Mouse (Mus musculus): Measurements from ENCODE around the gene Ccdc134. TPM values are rescaled to one million over a fixed set of nuclear protein-coding genes. Genes with fewer than 3 reads are reported as not detected.
A peak's percentile ranks its signal among the peaks of the same experiment; 100 is the strongest.

Ccdc134 gene
- polyA plus RNA-seq, 1 experiment from 2014 or later: 8.2 TPM

DNA sequence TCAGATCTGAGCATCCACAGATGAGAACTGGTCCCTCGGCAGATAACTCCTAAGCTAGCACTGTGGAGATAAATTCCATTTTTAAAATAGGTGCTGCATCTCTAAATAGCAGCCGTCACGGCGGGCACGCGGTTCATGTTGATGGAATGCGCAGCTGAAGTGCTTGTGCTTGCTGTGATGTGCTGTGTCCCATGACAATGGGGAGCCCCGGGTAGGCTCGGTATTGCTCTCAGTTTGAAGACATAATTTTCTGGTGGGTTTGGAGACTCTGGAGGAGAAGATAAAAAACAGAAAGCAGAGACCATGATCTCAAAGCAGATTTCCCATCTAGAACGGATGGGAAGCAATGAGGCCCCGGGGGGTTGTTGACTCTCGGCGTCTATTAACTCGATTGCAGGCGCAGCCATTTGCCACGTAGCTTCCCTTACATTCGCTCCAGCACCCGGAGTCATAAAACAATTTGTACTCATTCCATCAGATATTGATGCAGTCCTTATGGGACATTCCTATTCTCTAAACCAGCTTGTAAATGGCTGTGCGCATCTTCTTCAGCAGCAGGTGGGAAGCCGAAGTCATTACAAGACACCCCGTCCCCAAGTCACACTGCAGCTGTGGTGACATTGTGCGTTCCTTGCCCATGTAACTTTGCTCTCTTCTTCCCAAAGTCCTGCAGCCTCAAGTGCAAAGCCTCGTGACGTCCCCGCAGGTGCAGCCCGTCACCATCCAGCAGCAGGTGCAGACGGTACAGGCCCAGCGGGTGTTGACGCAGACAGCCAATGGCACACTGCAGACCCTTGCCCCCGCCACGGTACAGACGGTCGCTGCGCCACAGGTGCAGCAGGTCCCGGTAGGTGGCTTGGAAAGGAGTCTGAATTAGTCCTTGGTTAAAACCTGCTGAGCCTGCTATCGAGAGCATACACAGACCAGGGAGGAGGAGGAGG is 43.0 kb downstream of the Ccdc134 start:
- no peak overlapping the region for H3K27ac ChIP-seq (replicated peaks)
- no peak overlapping the region for H3K9ac ChIP-seq (ENCODE audit: low read length)
- H3K4me2 ChIP-seq (replicated peaks; ENCODE audit: low read depth): no peak overlapping the region
- no peaks in the 10 kb centered on the region for H3K9me3 ChIP-seq (ENCODE audit: control insufficient read depth, low read length)
- no peak for DNase-seq (ENCODE audit: low spot score)
- H3K36me3 ChIP-seq (ENCODE audit: control insufficient read depth, insufficient read depth, low read length): peaks cover 29% of the 10 kb centered on the region
- no peak overlapping the region for H3K4me3 ChIP-seq (ENCODE audit: low read depth, low read length)
- no peak for ATAC-seq (ENCODE audit: low FRiP score, low TSS enrichment)
- no peaks in the 10 kb centered on the region for H3K27me3 ChIP-seq (ENCODE audit: control insufficient read depth, insufficient read depth, low read length)
- TF ChIP-seq CTCF (IDR thresholded peaks at IDR 0.05; ENCODE audit: low read depth): no peak
- no peak for TF ChIP-seq EP300 (optimal IDR thresholded peaks at IDR 0.05)
- H3K4me1 ChIP-seq (replicated peaks; ENCODE audit: control insufficient read depth, insufficient read depth): peaks cover 6% of the 10 kb centered on the region
- 88% methylated on average over 36 of the region's 36 CpGs for WGBS

- DNase-seq (ENCODE audit: low spot score) (no peak), ATAC-seq (ENCODE audit: low FRiP score, low TSS enrichment) (no peak)
- Histone ChIP-seq H3K4me3 (ENCODE audit: low read depth, low read length) (no peak overlapping the region), H3K4me2 (replicated peaks; ENCODE audit: low read depth) (no peak overlapping the region), H3K9ac (ENCODE audit: low read length) (no peak overlapping the region), H3K9me3 (ENCODE audit: control insufficient read depth, low read length) (no peaks in the 10 kb centered on the region), H3K27ac (replicated peaks) (no peak overlapping the region), H3K27me3 (ENCODE audit: control insufficient read depth, insufficient read depth, low read length) (no peaks in the 10 kb centered on the region), H3K36me3 (ENCODE audit: control insufficient read depth, insufficient read depth, low read length) (peaks cover 42% of the 10 kb centered on the region), H3K4me1 (replicated peaks; ENCODE audit: control insufficient read depth, insufficient read depth) (no peaks in the 10 kb centered on the region)
- 74% methylated on average over 8 of the region's 8 CpGs for WGBS
- TF ChIP-seq CTCF (IDR thresholded peaks at IDR 0.05; ENCODE audit: low read depth) (no peak), EP300 (optimal IDR thresholded peaks at IDR 0.05) (no peak)
Measured at GRCm38 (mm10) chr15:82172648-82173047, 44.9 kb downstream of the Ccdc134 start.

- H3K27me3 ChIP-seq (ENCODE audit: control insufficient read depth, insufficient read depth, low read length): no peaks in the 10 kb centered on the region
- H3K4me2 ChIP-seq (replicated peaks; ENCODE audit: low read depth): no peak overlapping the region
- H3K9ac ChIP-seq (ENCODE audit: low read length): no peak overlapping the region
- 92% methylated on average over 9 of the region's 9 CpGs for WGBS
- DNase-seq (ENCODE audit: low spot score) (no peak), ATAC-seq (ENCODE audit: low FRiP score, low TSS enrichment) (no peak)
- no peak overlapping the region for H3K27ac ChIP-seq (replicated peaks)
- H3K4me3 ChIP-seq (ENCODE audit: low read depth, low read length): no peak overlapping the region
- no peaks in the 10 kb centered on the region for H3K9me3 ChIP-seq (ENCODE audit: control insufficient read depth, low read length)
- peaks cover 58% of the 10 kb centered on the region for H3K36me3 ChIP-seq (ENCODE audit: control insufficient read depth, insufficient read depth, low read length)
- TF ChIP-seq EP300 (optimal IDR thresholded peaks at IDR 0.05): no peak
- no peak for TF ChIP-seq CTCF (IDR thresholded peaks at IDR 0.05; ENCODE audit: low read depth)
- H3K4me1 ChIP-seq (replicated peaks; ENCODE audit: control insufficient read depth, insufficient read depth): no peaks in the 10 kb centered on the region
Measured at GRCm38 (mm10) chr15:82175091-82175490, 47.4 kb downstream of the Ccdc134 start.

DNA sequence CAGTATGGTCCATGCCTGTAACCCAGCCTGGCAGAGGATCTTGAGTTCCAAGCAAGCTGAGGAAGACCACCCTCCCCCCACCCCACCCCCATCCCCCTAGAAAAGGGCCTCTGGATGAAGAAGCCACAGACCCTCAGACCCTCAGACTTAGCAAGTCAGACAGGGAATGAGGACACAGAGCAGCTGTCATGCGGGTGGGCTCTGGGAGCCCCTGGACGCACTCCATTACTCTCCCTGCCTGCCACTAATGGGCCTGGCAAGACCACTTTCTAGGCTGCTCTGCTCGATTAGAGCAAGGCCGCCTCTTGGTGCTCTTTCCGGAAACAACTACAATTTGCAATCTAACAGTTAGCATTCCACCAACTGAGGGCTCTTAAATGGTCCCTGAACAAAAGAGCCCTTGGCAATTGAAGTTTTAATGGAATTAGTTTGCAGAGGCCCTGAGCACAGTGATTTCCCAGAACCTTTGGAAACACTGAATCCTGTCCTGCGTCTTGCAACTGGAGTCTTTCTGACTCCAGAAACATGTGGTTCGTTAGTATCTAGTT is 50.1 kb downstream of the Ccdc134 start:
- Histone ChIP-seq H3K27me3 (ENCODE audit: control insufficient read depth, insufficient read depth, low read length) (no peaks in the 10 kb centered on the region), H3K9ac (ENCODE audit: low read length) (no peak overlapping the region), H3K4me2 (replicated peaks; ENCODE audit: low read depth) (no peak overlapping the region), H3K27ac (replicated peaks) (no peak overlapping the region), H3K4me3 (ENCODE audit: low read depth, low read length) (no peak overlapping the region), H3K9me3 (ENCODE audit: control insufficient read depth, low read length) (0 out of 2 replicates have a peak, but pooled peaks cover 2% of the 10 kb centered on the region), H3K36me3 (ENCODE audit: control insufficient read depth, insufficient read depth, low read length) (peaks cover 69% of the 10 kb centered on the region), H3K4me1 (replicated peaks; ENCODE audit: control insufficient read depth, insufficient read depth) (no peaks in the 10 kb centered on the region)
- DNase-seq (ENCODE audit: low spot score) (no peak), ATAC-seq (ENCODE audit: low FRiP score, low TSS enrichment) (no peak)
- WGBS: 95% methylated on average over 7 of the region's 7 CpGs
- TF ChIP-seq CTCF (IDR thresholded peaks at IDR 0.05; ENCODE audit: low read depth) (no peak), EP300 (optimal IDR thresholded peaks at IDR 0.05) (no peak)

DNA sequence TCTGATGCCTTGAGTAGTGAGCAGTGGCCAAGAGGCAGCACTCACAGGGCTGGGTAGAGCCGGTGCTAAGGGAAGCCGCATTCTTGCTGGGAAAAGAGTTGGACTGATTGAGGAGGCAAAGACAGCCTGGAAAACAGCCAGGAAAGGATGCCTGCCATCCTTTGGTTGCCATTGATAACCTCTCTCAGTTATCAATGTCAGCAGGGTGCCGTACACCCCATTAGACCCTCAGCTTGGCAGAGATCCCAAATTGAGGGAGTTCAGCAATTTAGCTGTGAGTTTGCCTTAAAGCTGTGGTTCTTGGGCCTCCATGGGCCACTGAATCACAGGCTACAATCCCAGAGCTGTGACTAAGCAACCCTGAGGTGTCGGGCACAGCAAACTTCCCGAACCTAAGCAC is 53.4 kb downstream of the Ccdc134 start:
- no peak overlapping the region for H3K4me2 ChIP-seq (replicated peaks; ENCODE audit: low read depth)
- 0 out of 2 replicates have a peak, but pooled peaks cover 2% of the 10 kb centered on the region for H3K9me3 ChIP-seq (ENCODE audit: control insufficient read depth, low read length)
- TF ChIP-seq EP300 (optimal IDR thresholded peaks at IDR 0.05) (no peak), CTCF (IDR thresholded peaks at IDR 0.05; ENCODE audit: low read depth) (no peak)
- no peak for DNase-seq (ENCODE audit: low spot score)
- no peak overlapping the region for H3K27ac ChIP-seq (replicated peaks)
- H3K36me3 ChIP-seq (ENCODE audit: control insufficient read depth, insufficient read depth, low read length): peaks cover 82% of the 10 kb centered on the region
- no peak overlapping the region for H3K4me3 ChIP-seq (ENCODE audit: low read depth, low read length)
- no peak overlapping the region for H3K9ac ChIP-seq (ENCODE audit: low read length)
- no peak for ATAC-seq (ENCODE audit: low FRiP score, low TSS enrichment)
- H3K27me3 ChIP-seq (ENCODE audit: control insufficient read depth, insufficient read depth, low read length): no peaks in the 10 kb centered on the region
- H3K4me1 ChIP-seq (replicated peaks; ENCODE audit: control insufficient read depth, insufficient read depth): no peaks in the 10 kb centered on the region
- WGBS: 94% methylated on average over 5 of the region's 5 CpGs

- DNase-seq (ENCODE audit: low spot score): no peak
- H3K9ac ChIP-seq (ENCODE audit: low read length): no peak overlapping the region
- no peak overlapping the region for H3K4me3 ChIP-seq (ENCODE audit: low read depth, low read length)
- H3K36me3 ChIP-seq (ENCODE audit: control insufficient read depth, insufficient read depth, low read length): peaks cover 83% of the 10 kb centered on the region
- H3K4me2 ChIP-seq (replicated peaks; ENCODE audit: low read depth): no peak overlapping the region
- 94% methylated on average over 4 of the region's 4 CpGs for WGBS
- 0 out of 2 replicates have a peak, but pooled peaks cover 2% of the 10 kb centered on the region for H3K9me3 ChIP-seq (ENCODE audit: control insufficient read depth, low read length)
- ATAC-seq (ENCODE audit: low FRiP score, low TSS enrichment): no peak
- TF ChIP-seq EP300 (optimal IDR thresholded peaks at IDR 0.05) (no peak), CTCF (IDR thresholded peaks at IDR 0.05; ENCODE audit: low read depth) (peak; percentile 49)
- no peak overlapping the region for H3K27ac ChIP-seq (replicated peaks)
- H3K27me3 ChIP-seq (ENCODE audit: control insufficient read depth, insufficient read depth, low read length): no peaks in the 10 kb centered on the region
- H3K4me1 ChIP-seq (replicated peaks; ENCODE audit: control insufficient read depth, insufficient read depth): no peaks in the 10 kb centered on the region
Measured at GRCm38 (mm10) chr15:82182311-82182710, 54.6 kb downstream of the Ccdc134 start.
